Mouse (Mus musculus) kidney, embryonic 14.5 days (tissue): ENCODE data around the gene 2010111I01Rik. TPM values are rescaled to one million over a fixed set of nuclear protein-coding genes. Genes with fewer than 3 reads are reported as not detected.
"Not testable (repeated sequence)": the region's sequence is repeated elsewhere in the genome, so short reads cannot be mapped to it uniquely, and the experiment has no call there.

Experiments used
- ATAC-seq: fragments of 200-750 bp; cut with Nextera tagmentation; 2 replicates; pipeline ENCODE4 v1.8.0; 2017; ENCODE audit warnings: moderate number of reproducible peaks, mild to moderate bottlenecking, moderate TSS enrichment, moderate library complexity; ENCODE audit not compliant: low FRiP score, low TSS enrichment
- H3K27ac ChIP-seq: fragments of 300-500 bp; sonication (generic); 2 replicates; pipeline ENCODE4 v1.5.1; 2014; ENCODE audit warnings: low read depth, mild to moderate bottlenecking, low read length, moderate library complexity, mixed read lengths
- H3K27me3 ChIP-seq: fragments of 300-500 bp; sonication (generic); 2 replicates; pipeline ENCODE4 v1.6.1; 2014; ENCODE audit warnings: mild to moderate bottlenecking, low read length; ENCODE audit not compliant: control insufficient read depth, insufficient read depth
- H3K36me3 ChIP-seq: fragments of 300-500 bp; sonication (generic); 2 replicates; pipeline ENCODE4 v1.6.1; 2014; ENCODE audit warnings: low read length, mixed read lengths; ENCODE audit not compliant: control insufficient read depth, insufficient read depth
- H3K4me1 ChIP-seq: fragments of 300-500 bp; sonication (generic); 2 replicates; pipeline ENCODE4 v1.6.1; 2014; ENCODE audit warnings: low read length, mixed read lengths; ENCODE audit not compliant: control insufficient read depth, insufficient read depth
- H3K4me2 ChIP-seq: fragments of 300-500 bp; sonication (generic); replicated peaks from 2 replicates; pipeline ENCODE4 v1.6.1; 2014; ENCODE audit warnings: low read depth, mild to moderate bottlenecking, low read length
- H3K4me3 ChIP-seq: fragments of 300-500 bp; sonication (generic); 2 replicates; pipeline ENCODE4 v1.5.1; 2014; ENCODE audit warnings: mild to moderate bottlenecking, low read length
- H3K9ac ChIP-seq: fragments of 300-500 bp; sonication (generic); 2 replicates; pipeline ENCODE4 v1.6.1; 2014; ENCODE audit warnings: low read depth, mild to moderate bottlenecking, low read length, moderate library complexity
- H3K9me3 ChIP-seq: fragments of 300-500 bp; sonication (generic); 2 replicates; pipeline ENCODE4 v1.6.1; 2016; ENCODE audit warnings: low read length; ENCODE audit not compliant: control insufficient read depth
- WGBS: fragments of 180-500 bp; shearing (Covaris S2); extraction: QIAGEN DNeasy Blood & Tissue Kit; methylation state at CpG from one replicate; pipeline ENCODE4 v1.1.7; 2014; 5-methylcytosine and 5-hydroxymethylcytosine counted together
- polyA plus RNA-seq: library from polyadenylated mRNA; unstranded; fragments of >200 nt; fragmentation: Nextera tagmentation; extraction: Ambion mirVana; gene quantifications from 2 replicates; pipeline ENCODE4 v1.2.1, GENCODE M21; 2014

The 2010111I01Rik gene
- polyA plus RNA-seq, 1 experiment from 2014 or later, result 153 TPM

DNA sequence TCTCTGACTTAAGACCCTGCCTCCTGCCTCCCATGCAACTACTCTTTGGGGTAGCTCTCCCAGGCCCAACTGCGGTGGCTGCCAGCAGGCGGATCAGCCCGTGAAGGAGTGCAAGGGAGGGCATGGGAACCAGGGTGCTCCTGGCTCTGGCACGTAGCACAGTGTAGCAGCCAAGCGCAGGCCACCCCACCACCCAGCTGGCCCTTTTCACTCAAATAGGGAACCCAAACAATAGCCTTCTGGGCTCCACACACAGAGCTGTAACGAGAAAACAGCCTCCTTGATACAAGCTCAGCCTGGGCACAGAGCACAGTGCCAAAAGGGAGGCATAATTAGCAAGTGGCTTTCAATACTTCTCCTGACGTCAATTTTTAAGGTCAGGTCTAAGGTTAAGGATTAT is 371.6 kb downstream of the 2010111I01Rik start:
- ATAC-seq, result no peak
- Histone ChIP-seq H3K27ac (0 out of 2 replicates have a peak overlapping the region, but pooled peaks have one; percentile 55), H3K4me1 (peaks cover 21% of the 10 kb centered on the region; the same call in 1 of the 2 replicates), H3K27me3 (no peaks in the 10 kb centered on the region), H3K9me3 (no peaks in the 10 kb centered on the region), H3K4me2 (no peak overlapping the region), H3K9ac (no peak overlapping the region), H3K36me3 (no peaks in the 10 kb centered on the region), H3K4me3 (no peak overlapping the region)
- WGBS, result 63% methylated on average over 7 of the region's 7 CpGs

DNA sequence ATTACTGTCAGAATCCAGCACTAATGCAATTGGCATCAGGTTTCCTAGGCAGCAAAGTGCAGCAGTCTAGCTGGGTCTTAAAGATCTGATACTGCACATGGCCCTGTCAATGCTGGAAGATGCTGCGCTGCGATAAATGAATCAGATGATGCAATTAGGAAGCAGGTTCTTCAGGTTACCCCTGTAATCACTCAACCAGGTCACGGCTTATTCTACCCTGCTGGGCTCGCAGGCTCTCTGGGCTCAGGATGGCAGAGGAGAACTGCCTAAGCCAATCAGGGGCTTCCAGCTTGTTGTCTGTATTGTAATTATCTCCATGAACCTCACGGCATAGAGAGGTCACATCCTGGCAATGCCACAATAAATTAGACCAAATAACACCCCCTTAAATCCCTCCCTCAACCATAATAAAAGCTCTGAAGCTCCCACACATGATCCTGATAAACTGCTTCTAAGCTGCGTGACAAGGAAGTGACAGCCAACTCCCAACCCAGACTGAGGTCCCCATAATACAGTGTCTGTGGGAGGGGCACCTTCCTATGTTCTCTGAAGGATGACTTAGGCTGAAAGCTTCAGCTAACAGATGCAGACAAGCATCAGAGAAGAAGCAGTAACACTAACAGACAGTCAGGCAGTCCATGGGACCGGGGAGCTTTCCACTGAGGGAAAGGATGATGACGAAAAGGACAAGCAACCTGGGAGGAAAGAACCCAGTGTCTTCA is 372.7 kb downstream of the 2010111I01Rik start:
- Histone ChIP-seq H3K9me3 (no peaks in the 10 kb centered on the region), H3K4me3 (no peak overlapping the region), H3K9ac (no peak overlapping the region), H3K4me2 (no peak overlapping the region; the same call in 1 of the 2 replicates), H3K4me1 (peaks cover 21% of the 10 kb centered on the region; the same call in 1 of the 2 replicates), H3K27ac (no peak overlapping the region), H3K27me3 (no peaks in the 10 kb centered on the region), H3K36me3 (no peaks in the 10 kb centered on the region)
- peak; percentile 86 for ATAC-seq
- 16% methylated on average over 8 of the region's 8 CpGs for WGBS

DNA sequence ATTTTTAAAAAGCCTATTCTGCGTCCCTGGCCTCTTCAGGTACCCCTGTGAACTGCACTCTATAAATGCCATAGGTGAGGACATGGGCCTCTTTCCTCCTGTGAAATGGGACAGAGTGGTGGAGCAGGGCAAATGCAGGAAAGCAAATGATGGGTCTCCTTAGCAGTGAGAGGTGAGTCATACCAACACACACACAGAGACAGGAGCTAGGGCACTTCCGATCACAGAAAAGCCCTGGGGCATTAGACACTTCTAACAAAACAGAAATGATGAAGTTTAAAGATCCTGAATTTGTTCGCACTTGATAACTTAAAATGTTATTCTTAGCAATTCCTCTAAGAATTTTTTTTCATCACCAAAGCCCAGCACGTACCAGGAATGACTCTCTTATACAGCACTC is 375.3 kb downstream of the 2010111I01Rik start:
- Histone ChIP-seq H3K9ac (no peak overlapping the region), H3K27ac (no peak overlapping the region), H3K4me3 (no peak overlapping the region), H3K27me3 (no peaks in the 10 kb centered on the region), H3K4me2 (no peak overlapping the region), H3K4me1 (peaks cover 21% of the 10 kb centered on the region; the same call in 1 of the 2 replicates), H3K36me3 (no peaks in the 10 kb centered on the region), H3K9me3 (no peaks in the 10 kb centered on the region)
- 94% methylated on average over 4 of the region's 4 CpGs for WGBS
- no peak for ATAC-seq

DNA sequence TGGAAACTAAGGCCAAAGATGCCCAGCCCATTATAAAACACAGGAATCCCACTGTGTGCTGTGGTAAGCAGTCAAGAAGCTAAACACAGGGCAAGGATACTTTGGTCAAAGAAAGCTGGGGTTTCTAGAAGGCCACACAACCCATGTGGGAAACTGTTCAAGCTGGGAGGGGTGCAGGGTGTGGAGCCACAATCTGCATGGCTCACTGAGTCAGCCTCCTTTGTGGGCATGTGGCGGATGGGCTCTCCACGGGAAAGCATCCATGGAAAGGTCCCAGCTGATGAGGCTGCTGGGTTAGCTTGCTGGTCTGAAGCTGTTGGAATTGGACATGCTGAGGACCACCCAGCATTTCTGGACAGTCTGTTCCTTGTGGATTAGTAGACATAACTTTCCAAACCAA is 378.1 kb downstream of the 2010111I01Rik start:
- peaks cover 5% of the 10 kb centered on the region; the same call in 1 of the 2 replicates for H3K4me1 ChIP-seq
- no peaks in the 10 kb centered on the region for H3K36me3 ChIP-seq
- no peak overlapping the region for H3K4me3 ChIP-seq
- no peak overlapping the region for H3K4me2 ChIP-seq
- no peaks in the 10 kb centered on the region for H3K9me3 ChIP-seq
- H3K27me3 ChIP-seq, result no peaks in the 10 kb centered on the region
- WGBS, result 76% methylated on average over 2 of the region's 2 CpGs
- H3K9ac ChIP-seq, result no peak overlapping the region
- no peak for ATAC-seq
- H3K27ac ChIP-seq, result no peak overlapping the region

DNA sequence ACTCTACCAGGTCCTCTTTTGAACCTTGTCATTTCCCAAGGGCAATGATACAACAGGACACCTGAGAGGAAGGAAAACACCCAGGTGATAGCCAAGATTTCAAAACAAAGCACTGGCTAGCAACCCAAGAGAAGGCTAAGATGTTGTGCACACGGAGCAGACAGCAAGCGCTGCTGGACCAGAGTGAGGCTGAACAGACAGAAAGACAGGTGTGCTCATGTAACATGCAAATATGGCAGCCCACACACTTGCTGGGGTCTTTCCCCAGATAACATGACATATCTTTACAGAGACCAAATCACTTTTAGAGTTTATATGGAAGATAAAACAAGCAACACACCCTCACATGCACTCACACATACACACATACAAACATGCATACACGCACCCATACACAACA is 379.8 kb downstream of the 2010111I01Rik start:
- H3K9ac ChIP-seq, result no peak overlapping the region

DNA sequence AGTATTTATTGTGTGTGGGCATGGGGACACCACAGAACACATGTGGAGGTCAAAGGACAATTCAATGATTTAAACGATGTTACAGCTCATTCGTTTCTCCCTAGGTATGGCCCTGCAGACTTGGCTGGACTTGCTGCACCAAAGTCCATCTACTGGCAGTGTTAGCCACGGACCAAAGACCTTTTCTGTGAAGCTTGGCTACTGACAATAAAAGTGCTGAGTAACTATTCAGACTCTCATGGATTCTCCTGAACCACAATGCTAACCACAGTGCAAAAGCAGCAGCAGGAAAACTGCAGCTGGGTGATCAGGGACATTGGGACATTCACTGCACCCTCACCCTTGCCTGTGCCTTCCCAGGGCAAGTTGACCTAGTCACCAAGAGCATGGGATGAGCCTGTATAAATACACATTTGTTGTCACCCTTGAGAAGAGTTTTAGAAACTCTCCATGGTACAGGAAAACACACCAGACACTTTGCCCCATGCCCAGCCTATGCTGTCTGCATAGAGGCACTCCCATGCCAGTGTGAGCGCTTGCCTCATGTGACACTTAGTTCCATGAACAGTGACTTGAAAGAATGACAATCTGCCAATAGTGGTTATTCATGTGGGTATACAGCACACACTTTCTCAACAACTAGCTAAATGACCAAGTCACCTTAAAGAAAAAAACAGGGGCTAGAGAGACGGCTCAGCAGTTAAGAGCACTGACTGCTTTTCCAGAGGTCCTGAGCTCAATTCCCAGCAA is 381.0 kb downstream of the 2010111I01Rik start:
- no peaks in the 10 kb centered on the region for H3K27me3 ChIP-seq
- no peak for ATAC-seq
- H3K4me2 ChIP-seq, result no peak overlapping the region
- no peaks in the 10 kb centered on the region for H3K9me3 ChIP-seq
- H3K9ac ChIP-seq, result no peak overlapping the region
- 74% methylated on average over 5 of the region's 5 CpGs for WGBS
- no peak overlapping the region for H3K4me3 ChIP-seq
- no peaks in the 10 kb centered on the region for H3K4me1 ChIP-seq
- no peak overlapping the region for H3K27ac ChIP-seq
- no peaks in the 10 kb centered on the region for H3K36me3 ChIP-seq

More for the DNA sequence above, 379.8 kb downstream of the 2010111I01Rik start:
- H3K36me3 ChIP-seq, result no peaks in the 10 kb centered on the region
- no peak overlapping the region for H3K4me3 ChIP-seq
- H3K4me2 ChIP-seq, result no peak overlapping the region
- H3K27me3 ChIP-seq, result no peaks in the 10 kb centered on the region
- no peak overlapping the region for H3K27ac ChIP-seq
- ATAC-seq, result no peak
- 98% methylated on average over 3 of the region's 3 CpGs for WGBS
- H3K9me3 ChIP-seq, result no peaks in the 10 kb centered on the region
- H3K4me1 ChIP-seq, result no peaks in the 10 kb centered on the region

DNA sequence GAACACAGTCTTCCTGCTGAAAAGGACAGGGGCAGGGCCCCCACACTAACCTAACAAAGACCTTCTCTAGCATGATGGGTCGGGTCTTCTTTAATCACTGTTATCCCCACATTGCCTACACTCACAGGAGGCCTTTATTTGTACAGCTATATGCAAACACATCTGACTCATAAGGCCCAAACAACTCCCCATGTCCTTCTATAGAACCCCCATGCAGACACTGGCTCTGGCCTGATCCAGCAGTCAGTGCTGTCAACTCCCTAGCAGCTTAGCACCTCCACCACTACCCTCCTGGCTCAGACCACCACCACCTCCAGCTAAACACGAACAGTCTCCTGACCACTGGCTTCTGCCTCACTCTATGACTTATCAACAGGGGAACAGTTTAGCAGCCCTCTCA is 382.9 kb downstream of the 2010111I01Rik start:
- H3K9me3 ChIP-seq, result no peaks in the 10 kb centered on the region
- no peak overlapping the region for H3K4me2 ChIP-seq
- no peaks in the 10 kb centered on the region for H3K4me1 ChIP-seq
- H3K9ac ChIP-seq, result no peak overlapping the region
- 88% methylated on average over 2 of the region's 2 CpGs for WGBS
- no peak overlapping the region for H3K4me3 ChIP-seq
- H3K36me3 ChIP-seq, result no peaks in the 10 kb centered on the region
- no peaks in the 10 kb centered on the region for H3K27me3 ChIP-seq
- ATAC-seq, result no peak
- no peak overlapping the region for H3K27ac ChIP-seq

DNA sequence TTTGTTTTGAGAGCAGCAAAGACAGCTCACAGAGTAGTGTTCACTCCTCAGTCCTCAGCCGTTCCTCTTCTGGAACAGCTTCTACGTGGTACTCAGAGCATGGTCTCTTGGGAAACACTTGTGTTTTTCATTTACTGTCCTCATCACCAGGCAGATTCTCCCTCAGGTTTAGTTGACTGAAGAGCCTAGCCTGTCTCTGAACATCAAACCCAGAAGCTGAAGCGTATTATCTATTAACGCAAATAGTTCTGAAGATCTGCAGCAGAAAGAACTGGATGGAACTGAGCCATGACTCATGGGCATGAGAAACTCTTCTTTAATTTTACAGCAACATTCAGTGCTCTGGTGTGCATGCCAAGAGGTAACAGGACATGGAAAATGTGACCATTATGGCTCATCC is 385.4 kb downstream of the 2010111I01Rik start:
- Histone ChIP-seq H3K4me1 (no peaks in the 10 kb centered on the region), H3K36me3 (no peaks in the 10 kb centered on the region), H3K9ac (no peak overlapping the region), H3K27ac (no peak overlapping the region), H3K4me3 (no peak overlapping the region), H3K27me3 (no peaks in the 10 kb centered on the region), H3K4me2 (no peak overlapping the region), H3K9me3 (no peaks in the 10 kb centered on the region)
- WGBS, result 85% methylated on average over 4 of the region's 4 CpGs
- ATAC-seq, result no peak

DNA sequence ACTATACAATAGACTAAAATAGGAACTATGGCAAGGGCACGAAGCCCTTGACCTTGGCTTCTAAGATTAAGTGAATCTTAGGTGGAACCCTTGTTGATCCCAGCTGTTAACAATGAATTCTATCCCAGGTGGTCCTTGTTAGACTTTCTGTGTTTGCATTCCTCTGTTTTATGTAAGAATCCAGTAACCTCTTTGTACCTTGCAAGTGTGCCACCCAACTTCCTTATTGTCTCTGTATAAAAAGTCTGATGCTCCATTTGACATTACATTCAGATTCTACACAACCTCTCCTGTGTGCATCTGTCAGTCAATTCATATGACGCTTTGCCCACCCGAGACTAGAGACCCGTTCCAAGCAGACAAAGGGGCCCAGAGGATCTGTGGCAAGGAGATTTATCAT is 388.6 kb downstream of the 2010111I01Rik start:
- H3K27me3 ChIP-seq, H3K27ac ChIP-seq, H3K4me2 ChIP-seq, H3K36me3 ChIP-seq, H3K4me1 ChIP-seq, H3K9ac ChIP-seq, ATAC-seq, H3K4me3 ChIP-seq, H3K9me3 ChIP-seq: not testable (repeated sequence)
- 90% methylated on average over 4 of the region's 4 CpGs for WGBS
